Mouse (Mus musculus) G1E (cell line): Measurements from ENCODE around the gene Atf1. TPM values are rescaled to one million over a fixed set of nuclear protein-coding genes. Genes with fewer than 3 reads are reported as not detected.

Experiments used
- ATAC-seq: 2 replicates; pipeline ENCODE4 v1.8.0; 2016; ENCODE audit warnings: mild to moderate bottlenecking; ENCODE audit not compliant: insufficient number of reproducible peaks, poor library complexity, low FRiP score, severe bottlenecking; ENCODE audit errors: extremely low read depth
- DNase-seq: peaks from one replicate; pipeline ENCODE4 v3.0.0; 2012; ENCODE audit warnings: low spot score
- H3K27me3 ChIP-seq: 2 replicates; pipeline ENCODE4 v1.6.1; 2012; ENCODE audit warnings: mild to moderate bottlenecking, low read length, inconsistent platforms; ENCODE audit not compliant: insufficient read depth
- H3K36me3 ChIP-seq: replicated peaks from 2 replicates; pipeline ENCODE3; 2012; ENCODE audit warnings: mild to moderate bottlenecking, inconsistent platforms
- H3K4me1 ChIP-seq: 2 replicates; pipeline ENCODE4 v1.6.1; 2012; ENCODE audit warnings: low read depth, low read length, inconsistent platforms, mixed read lengths; ENCODE audit not compliant: insufficient read depth
- H3K4me3 ChIP-seq: 2 replicates; pipeline ENCODE4 v1.5.1; 2012; ENCODE audit warnings: low read depth, mild to moderate bottlenecking, inconsistent platforms, low read length, moderate library complexity, mixed read lengths
- H3K9me3 ChIP-seq: replicated peaks from 2 replicates; pipeline ENCODE4 v1.6.1; 2012; ENCODE audit warnings: inconsistent platforms
- CTCF ChIP-seq: IDR thresholded peaks from 2 replicates; pipeline ENCODE4 v1.5.1; 2012; ENCODE audit warnings: low read depth, low read length, inconsistent platforms, mixed read lengths
- GATA1 ChIP-seq: IDR thresholded peaks from 2 replicates; pipeline ENCODE4 v1.6.1; 2012; ENCODE audit warnings: borderline replicate concordance, low read length, inconsistent platforms, mixed read lengths
- GATA2 ChIP-seq: IDR thresholded peaks from 2 replicates; pipeline ENCODE4 v1.6.1; 2012; ENCODE audit warnings: low read depth, low read length, inconsistent platforms, borderline replicate concordance
- POLR2AphosphoS5 ChIP-seq: IDR thresholded peaks from 2 replicates; pipeline ENCODE4 v1.6.1; 2012; ENCODE audit warnings: low read depth, low read length, inconsistent platforms; ENCODE audit not compliant: insufficient replicate concordance
- TAL1 ChIP-seq: conservative IDR thresholded peaks from 2 replicates; pipeline ENCODE4 v1.6.1; 2012; ENCODE audit warnings: low read depth, low read length, inconsistent platforms, mixed read lengths
- polyA plus RNA-seq: library from polyadenylated mRNA; stranded (reverse); fragments of >175 nt; gene quantifications from 2 replicates; pipeline ENCODE4 v1.2.3, GENCODE M21; 2012
- total RNA-seq, 2 experiments: library from RNA; stranded (forward) in 1 of 2; stranded (reverse) in 1 of 2; fragments of 200-1000 nt in 1 of 2; fragments of >200 nt in 1 of 2; fragmentation: Nextera tagmentation in 1 of 2; gene quantifications; 2 replicates each; pipeline ENCODE4 v1.2.3; 2014 to 2017

Atf1 gene
- total and polyA plus RNA-seq, 3 experiments = 60.0 to 72.0 (median 68.8) TPM

DNA sequence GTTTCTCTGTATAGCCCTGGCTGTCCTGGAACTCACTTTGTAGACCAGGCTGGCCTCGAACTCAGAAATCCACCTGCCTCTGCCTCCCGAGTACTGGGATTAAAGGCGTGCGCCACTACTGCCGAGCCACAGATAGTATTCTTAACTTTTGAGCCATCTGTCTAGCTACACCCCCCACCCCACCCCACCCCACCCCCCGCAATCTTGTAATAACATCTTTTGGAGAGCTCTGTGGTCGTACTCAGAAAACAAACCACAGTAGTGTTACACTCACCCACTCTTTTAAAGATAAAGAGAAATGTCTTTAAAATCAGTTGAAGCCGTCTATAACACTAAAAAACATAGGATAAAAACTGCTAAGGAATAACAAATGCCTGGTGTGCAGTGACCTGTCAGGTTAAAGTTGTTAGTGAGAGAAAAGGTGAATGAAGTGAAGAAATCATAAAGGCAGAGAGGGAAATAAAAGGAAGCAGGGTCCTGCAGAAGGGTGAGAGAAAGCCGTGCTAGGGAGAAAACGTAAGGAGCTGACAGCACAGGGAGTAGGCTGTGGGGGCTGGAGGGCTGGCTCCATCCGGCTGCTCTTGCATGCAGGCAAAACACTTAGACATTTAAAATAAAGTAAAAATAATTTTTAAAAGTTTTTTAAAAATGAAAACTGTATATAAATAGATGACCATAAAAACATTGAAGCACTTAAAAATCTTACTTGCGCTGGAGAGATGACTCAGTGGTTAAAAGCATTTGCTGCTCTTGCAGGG is 7.8 kb downstream of the Atf1 start:
- peaks cover 66% of the 10 kb centered on the region for H3K4me1 ChIP-seq
- no peak for TF ChIP-seq GATA2
- TF ChIP-seq CTCF = no peak
- no peak for TF ChIP-seq GATA1
- TF ChIP-seq POLR2AphosphoS5 = no peak
- TF ChIP-seq TAL1 = no peak
- H3K27me3 ChIP-seq = no peaks in the 10 kb centered on the region
- no peak overlapping the region; the same call in 1 of the 2 replicates for H3K4me3 ChIP-seq
- DNase-seq = peak; percentile 36
- H3K36me3 ChIP-seq = peaks cover 80% of the 10 kb centered on the region
- peak; percentile 51 for ATAC-seq
- peaks cover 9% of the 10 kb centered on the region for H3K9me3 ChIP-seq

DNA sequence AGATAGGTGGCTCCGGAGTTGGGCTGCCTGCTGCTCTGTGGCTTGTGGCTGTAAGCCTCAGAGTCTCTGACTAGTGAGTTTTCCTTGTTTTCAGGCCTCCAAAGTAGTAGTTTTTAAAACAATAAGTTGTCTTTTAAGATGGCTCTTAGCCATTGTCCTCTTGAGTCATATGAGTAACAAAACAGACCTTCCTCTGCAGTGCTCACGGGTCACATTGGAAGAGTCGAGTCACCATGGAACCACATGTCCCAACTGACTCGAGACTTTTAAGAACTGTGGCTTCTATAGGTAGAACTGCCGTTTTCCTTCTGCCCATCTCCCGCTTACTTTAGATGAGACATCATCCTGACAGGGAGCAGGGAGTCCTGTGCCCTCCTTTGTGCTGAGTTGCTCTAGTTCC is 9.3 kb downstream of the Atf1 start:
- Histone ChIP-seq H3K36me3 (peaks cover 89% of the 10 kb centered on the region), H3K4me1 (peaks cover 52% of the 10 kb centered on the region), H3K27me3 (no peaks in the 10 kb centered on the region), H3K9me3 (peaks cover 9% of the 10 kb centered on the region), H3K4me3 (no peak overlapping the region)
- ATAC-seq (no peak), DNase-seq (no peak)
- TF ChIP-seq GATA1 (no peak), GATA2 (no peak), POLR2AphosphoS5 (no peak), TAL1 (no peak), CTCF (no peak)

DNA sequence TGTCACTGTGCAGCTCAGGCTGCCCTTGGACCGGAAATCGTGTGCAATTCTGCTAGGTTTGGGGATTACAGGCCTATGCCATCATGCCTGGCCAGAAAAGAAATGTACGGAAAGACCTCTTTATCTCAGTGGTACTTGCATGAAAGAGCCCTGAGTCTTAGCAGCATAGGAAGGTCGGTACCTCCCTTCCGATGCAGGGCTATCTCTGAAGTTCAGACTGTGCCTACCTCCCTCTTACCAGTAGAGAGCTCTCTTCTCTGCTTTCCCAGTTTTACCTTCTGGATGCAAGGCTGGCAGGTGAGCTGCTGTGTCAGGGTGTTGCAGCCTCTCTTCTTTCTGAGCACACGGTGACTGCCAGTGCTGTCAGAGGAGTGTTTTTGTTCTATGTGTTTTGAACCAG is 14.2 kb downstream of the Atf1 start:
- ATAC-seq = no peak
- DNase-seq = no peak
- Histone ChIP-seq H3K4me3 (no peak overlapping the region), H3K36me3 (peaks cover 96% of the 10 kb centered on the region), H3K27me3 (no peaks in the 10 kb centered on the region), H3K9me3 (no peaks in the 10 kb centered on the region), H3K4me1 (peaks cover 13% of the 10 kb centered on the region)
- no peak for TF ChIP-seq TAL1
- TF ChIP-seq CTCF = no peak
- no peak for TF ChIP-seq GATA2
- TF ChIP-seq GATA1 = no peak
- no peak for TF ChIP-seq POLR2AphosphoS5

DNA sequence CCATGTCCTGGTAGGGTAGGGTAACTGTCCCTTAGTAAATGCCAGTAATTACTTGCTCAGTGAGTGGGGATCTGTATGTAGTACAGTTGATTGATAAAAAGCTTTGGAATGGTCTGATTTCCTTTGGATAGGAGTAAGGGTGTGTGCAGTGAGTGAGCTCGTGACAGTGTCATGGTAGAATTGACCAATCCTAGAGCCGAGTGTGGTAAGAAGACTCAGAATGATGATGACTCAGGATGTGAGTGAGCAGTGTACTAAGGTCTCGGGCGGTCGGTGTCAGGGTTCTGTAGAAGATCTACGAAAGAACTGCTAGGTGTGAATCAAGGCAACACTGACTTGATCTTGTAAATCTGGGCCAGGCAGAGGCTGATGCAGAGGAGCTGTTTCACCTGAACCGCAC is 18.3 kb downstream of the Atf1 start:
- Histone ChIP-seq H3K9me3 (no peaks in the 10 kb centered on the region), H3K4me3 (no peak overlapping the region), H3K36me3 (peaks cover 97% of the 10 kb centered on the region), H3K27me3 (no peaks in the 10 kb centered on the region), H3K4me1 (peaks cover 29% of the 10 kb centered on the region)
- ATAC-seq (no peak), DNase-seq (no peak)
- no peak for TF ChIP-seq TAL1
- TF ChIP-seq GATA1 = no peak
- no peak for TF ChIP-seq GATA2
- TF ChIP-seq POLR2AphosphoS5 = no peak
- no peak for TF ChIP-seq CTCF

DNA sequence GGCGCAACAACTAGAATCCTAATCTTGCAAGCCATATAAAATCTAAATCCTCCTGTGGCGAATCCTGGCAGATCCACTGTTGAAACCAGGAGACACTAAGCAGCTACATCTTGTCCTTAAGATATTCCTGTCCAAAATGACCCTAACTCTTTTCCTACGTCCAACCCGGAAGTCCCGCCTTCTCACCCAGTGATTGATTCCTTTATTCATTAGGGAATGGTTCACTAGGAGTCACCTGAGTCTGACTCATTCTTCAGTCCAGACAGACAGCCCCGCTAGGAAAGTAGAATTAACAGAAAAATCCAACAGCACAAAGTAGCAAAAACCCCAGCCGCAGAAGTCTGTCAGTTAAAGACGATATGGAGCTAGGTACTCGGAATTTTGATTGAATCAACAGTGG is 19.7 kb downstream of the Atf1 start:
- H3K4me1 ChIP-seq = peaks cover 29% of the 10 kb centered on the region
- ATAC-seq (no peak), DNase-seq (no peak)
- no peaks in the 10 kb centered on the region for H3K9me3 ChIP-seq
- TF ChIP-seq TAL1 (no peak), POLR2AphosphoS5 (no peak), GATA1 (no peak), CTCF (no peak), GATA2 (no peak)
- H3K36me3 ChIP-seq = peaks cover 97% of the 10 kb centered on the region
- H3K4me3 ChIP-seq = no peak overlapping the region
- no peaks in the 10 kb centered on the region for H3K27me3 ChIP-seq

DNA sequence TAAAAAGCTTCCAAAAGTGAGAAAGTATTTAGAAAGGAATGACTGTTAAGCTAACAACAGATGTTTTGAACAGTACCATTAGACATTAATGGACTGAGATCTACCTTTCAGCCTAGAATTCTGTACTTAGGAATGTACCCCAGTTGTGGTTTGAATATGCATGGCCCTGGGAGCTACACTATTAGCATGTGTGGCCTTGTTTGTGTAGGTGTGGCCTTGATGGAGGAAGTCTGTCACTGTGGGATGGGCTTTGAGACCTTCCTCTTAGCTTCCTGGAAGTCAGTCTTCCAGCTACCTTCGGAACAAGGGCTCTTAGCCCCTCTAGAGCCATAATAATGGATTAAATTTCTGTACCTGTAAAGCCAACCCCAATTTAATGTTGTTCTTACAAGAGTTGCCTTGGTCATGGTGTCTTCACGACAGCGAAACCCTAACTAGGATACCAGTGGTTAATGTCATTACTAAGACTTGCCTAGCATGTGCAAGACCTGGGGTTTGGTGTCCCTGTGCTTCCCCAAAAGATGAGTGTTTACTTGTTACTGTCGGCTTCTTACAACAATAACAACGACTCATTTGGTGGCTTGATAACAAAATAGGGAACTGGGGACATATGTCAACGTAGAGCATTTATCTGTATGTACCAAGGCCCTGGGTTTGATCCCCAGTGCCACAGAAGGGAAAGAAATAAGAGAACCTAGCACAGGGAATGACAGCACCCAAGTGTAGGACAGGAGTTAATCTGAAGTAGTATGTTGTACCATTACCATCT is 21.2 kb downstream of the Atf1 start:
- no peaks in the 10 kb centered on the region for H3K27me3 ChIP-seq
- no peaks in the 10 kb centered on the region for H3K9me3 ChIP-seq
- DNase-seq (no peak), ATAC-seq (no peak)
- peaks cover 29% of the 10 kb centered on the region for H3K4me1 ChIP-seq
- no peak for TF ChIP-seq GATA1
- no peak for TF ChIP-seq TAL1
- TF ChIP-seq CTCF = no peak
- TF ChIP-seq GATA2 = no peak
- TF ChIP-seq POLR2AphosphoS5 = no peak
- H3K36me3 ChIP-seq = peaks cover 98% of the 10 kb centered on the region
- no peak overlapping the region for H3K4me3 ChIP-seq
